8 mouse cellular contexts compared by ENCODE assay signal in the genomic region with DNA sequence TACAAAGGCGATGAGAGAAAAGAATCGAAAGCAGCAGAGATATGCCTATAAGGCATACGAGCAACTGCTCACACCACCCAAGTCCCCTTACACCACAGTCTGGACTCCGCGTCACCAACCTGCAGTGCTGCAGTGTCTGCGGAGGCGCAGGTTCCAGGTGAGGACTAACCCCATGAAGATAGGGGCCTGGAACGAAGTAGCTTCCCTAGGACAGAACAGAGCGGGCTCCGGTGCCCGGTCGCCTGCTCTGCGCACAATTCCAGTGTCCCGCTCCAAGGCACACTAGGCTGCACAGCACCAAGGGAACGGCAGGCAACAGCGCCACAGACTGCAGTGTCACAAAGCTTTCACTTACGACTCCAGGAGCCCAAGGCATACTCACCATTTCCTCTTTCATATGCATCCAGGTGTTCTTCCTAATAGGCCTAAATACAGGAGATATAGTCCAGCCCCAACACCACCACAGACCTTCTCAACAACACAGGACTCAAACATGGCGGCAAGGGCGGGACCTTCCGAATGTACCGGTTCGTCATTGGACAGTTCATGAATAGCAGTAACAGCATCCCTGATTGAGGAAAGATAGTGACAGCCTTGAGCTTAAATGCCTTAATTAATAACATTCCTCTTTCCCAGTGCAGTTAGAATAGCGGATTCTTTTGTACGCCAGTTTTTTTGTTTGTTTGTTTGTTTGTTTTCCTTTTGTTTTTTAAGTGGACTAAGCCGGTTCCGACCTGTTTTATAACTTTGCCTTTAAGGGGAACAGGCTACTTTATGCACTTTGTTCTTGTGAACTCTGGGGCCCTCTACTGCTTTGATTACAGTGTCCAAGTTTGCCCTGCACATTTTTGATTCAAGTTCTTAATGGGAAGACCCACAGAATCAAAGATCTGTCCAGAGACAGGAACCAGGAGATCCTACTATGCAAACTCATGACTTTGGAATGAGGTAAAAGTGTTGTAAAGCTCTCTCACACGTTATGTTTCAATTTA. TPM values are rescaled to one million over a fixed set of nuclear protein-coding genes. Genes with fewer than 3 reads are reported as not detected.
DNase-seq lines count a peak whose midpoint lies in the region; ATAC-seq and TF ChIP-seq lines count a peak whose summit lies in the region.

Gene Zfp763 (minus strand): TSS at position 503 of the 992 bp plus-strand sequence.

- peaks cover 28% of the 10 kb centered on the region for H3K36me3 ChIP-seq in hindbrain, embryonic 10.5 days
- no peaks in the 10 kb centered on the region for H3K36me3 ChIP-seq in lung, postnatal 0 days (ENCODE audit: insufficient read depth, low read length)

- peak within 1 kb of the TSS; percentile 94 for H3K27ac ChIP-seq in hindbrain, embryonic 10.5 days
- peak within 1 kb of the TSS; percentile 77 for H3K27ac ChIP-seq in lung, postnatal 0 days (ENCODE audit: low read length)

- peak within 1 kb of the TSS; percentile 94 for H3K4me3 ChIP-seq in hindbrain, embryonic 10.5 days
- peak within 1 kb of the TSS; percentile 73 for H3K4me3 ChIP-seq in lung, postnatal 0 days (ENCODE audit: low read depth, low read length)

- WGBS in hindbrain, embryonic 10.5 days = 4% methylated on average over 27 of the region's 27 CpGs
- WGBS in lung, postnatal 0 days = 3% methylated on average over 27 of the region's 27 CpGs

- peak within 1 kb of the TSS; percentile 56 for H3K4me2 ChIP-seq in lung, postnatal 0 days (replicated peaks; ENCODE audit: low read depth, low read length)

- H3K9me3 ChIP-seq in hindbrain, embryonic 10.5 days = peaks cover 15% of the 10 kb centered on the region
- H3K9me3 ChIP-seq in lung, postnatal 0 days (ENCODE audit: low read length) = no peaks in the 10 kb centered on the region

- no peaks in the 10 kb centered on the region for H3K27me3 ChIP-seq in hindbrain, embryonic 10.5 days (ENCODE audit: insufficient read depth, poor library complexity, severe bottlenecking)
- H3K27me3 ChIP-seq in lung, postnatal 0 days (replicated peaks; ENCODE audit: insufficient read depth, low read length) = no peaks in the 10 kb centered on the region

- TF ChIP-seq EP300 in lung, postnatal 0 days (IDR thresholded peaks at IDR 0.05) = no peak

- peak; percentile 100 for ATAC-seq in frontal cortex, adult (ENCODE audit: low TSS enrichment)
- peak; percentile 98 for ATAC-seq in lung, postnatal 0 days

- peak within 1 kb of the TSS; percentile 74 for H3K9ac ChIP-seq in lung, postnatal 0 days (replicated peaks; ENCODE audit: low read depth)

- peaks cover 10% of the 10 kb centered on the region for H3K4me1 ChIP-seq in hindbrain, embryonic 10.5 days (replicated peaks)
- 0 out of 2 replicates have a peak, but pooled peaks cover 2% of the 10 kb centered on the region for H3K4me1 ChIP-seq in lung, postnatal 0 days (ENCODE audit: insufficient read depth, low read depth, low read length)

- TF ChIP-seq CTCF in lung, postnatal 0 days (IDR thresholded peaks at IDR 0.05) = peak; percentile 44

- DNase-seq in Muller cell, postnatal 12 days (ENCODE audit: inconsistent ontology term) = peak; percentile 87
- peak; percentile 85 for DNase-seq in cerebellum, adult 9-10 months
- peak; percentile 88 for DNase-seq in hindbrain, embryonic 10.5 days (ENCODE audit: low spot score)
- DNase-seq in layer of hippocampus, adult 9-11 months = peak; percentile 87
- DNase-seq in lung, postnatal 0 days (ENCODE audit: low spot score) = peak; percentile 90
- DNase-seq in ovary, postnatal 14 days (ENCODE audit: low spot score) = peak; percentile 60
- DNase-seq in thymus, postnatal 14 days = peak; percentile 70

RNA-seq across cellular contexts. Expression of gene Zfp763, which starts in this region (rescaled TPM):
- 12.6 and 16.2 TPM in 2 replicates for polyA plus RNA-seq in hindbrain, embryonic 10.5 days (2016; fragmentation: Nextera tagmentation; extraction: Ambion mirVana)
- 6.9 and 7.6 TPM in 2 replicates for polyA plus RNA-seq in lung, postnatal 0 days (2015; fragmentation: Nextera tagmentation; extraction: Ambion mirVana)

Comparison
In these comparisons a context has a peak if more than half of its experiments do, and no peak if none do; other contexts are left out.
1. Peak in every context shown above with its lines: DNase-seq, ATAC-seq, H3K4me3 ChIP-seq and H3K27ac ChIP-seq.